Mouse (Mus musculus) hematopoietic stem cell, adult 5-6 weeks (primary cell): Measurements from ENCODE around the gene Slc34a1. TPM values are rescaled to one million over a fixed set of nuclear protein-coding genes. Genes with fewer than 3 reads are reported as not detected.

Source experiments
- ATAC-seq, 2 experiments: fragments of 125-278 bp in 1 of 2; replicated peaks in 1 of 2; 2 replicates each; pipeline ENCODE4 v1.8.0; 2016 to 2017; ENCODE audit warnings: inconsistent platforms in 2 of 2, mild to moderate bottlenecking in 2 of 2, moderate number of reproducible peaks in 2 of 2, low read depth in 1 of 2, moderate TSS enrichment in 1 of 2; ENCODE audit not compliant: low FRiP score in 2 of 2, poor library complexity in 2 of 2, severe bottlenecking in 2 of 2, insufficient read depth in 1 of 2, low TSS enrichment in 1 of 2
- total RNA-seq: library from RNA; stranded (forward); fragments of 172-1452, 232-1000 nt; gene quantifications from 2 replicates; pipeline ENCODE4 v1.2.3, GENCODE M21; 2017

Gene Slc34a1
- not detected in 2 replicates for total RNA-seq

DNA sequence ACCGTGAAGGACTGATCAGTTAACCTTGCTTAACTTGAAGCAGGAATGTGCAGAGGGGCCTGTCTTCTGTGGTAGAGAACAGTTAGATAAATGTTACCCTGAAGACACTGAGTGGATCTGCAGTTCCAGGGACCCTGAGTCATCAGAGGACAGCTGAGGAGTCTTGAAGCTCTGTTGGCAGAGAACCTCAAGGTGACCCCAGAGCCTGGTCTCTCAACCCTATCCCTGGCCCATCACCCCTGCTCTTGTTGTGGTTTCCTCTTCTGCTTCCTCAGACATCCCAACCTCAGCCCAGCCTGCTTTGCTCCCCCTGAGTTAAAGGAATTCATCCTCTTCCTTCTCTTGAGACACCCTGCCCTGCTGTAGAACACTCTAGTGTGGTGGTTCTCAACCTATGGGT, at the start of gene Slc34a1:
Gene Slc34a1, plus strand, starts transcription at position 100 of the 400 bp plus-strand sequence.
- no peak; a peak in 1 of 4 replicates for ATAC-seq

GRCm38 (mm10) chr13:55361145-55361544, 36.8 kb upstream of the Slc34a1 start:
- no peak for ATAC-seq

- peak in 1 of 2 experiments; percentile 23; a peak in 2 of 4 replicates for ATAC-seq
Measured at GRCm38 (mm10) chr13:55361974-55362452, 36.0 kb upstream of the Slc34a1 start.

- ATAC-seq = peak; percentile 99
Measured at GRCm38 (mm10) chr13:55362453-55363060, 35.4 kb upstream of the Slc34a1 start, which contains the start of gene Lman2. Gene Lman2, minus strand, starts transcription at chr13:55362783.

GRCm38 (mm10) chr13:55368401-55368800, 29.6 kb upstream of the Slc34a1 start:
- no peak for ATAC-seq

DNA sequence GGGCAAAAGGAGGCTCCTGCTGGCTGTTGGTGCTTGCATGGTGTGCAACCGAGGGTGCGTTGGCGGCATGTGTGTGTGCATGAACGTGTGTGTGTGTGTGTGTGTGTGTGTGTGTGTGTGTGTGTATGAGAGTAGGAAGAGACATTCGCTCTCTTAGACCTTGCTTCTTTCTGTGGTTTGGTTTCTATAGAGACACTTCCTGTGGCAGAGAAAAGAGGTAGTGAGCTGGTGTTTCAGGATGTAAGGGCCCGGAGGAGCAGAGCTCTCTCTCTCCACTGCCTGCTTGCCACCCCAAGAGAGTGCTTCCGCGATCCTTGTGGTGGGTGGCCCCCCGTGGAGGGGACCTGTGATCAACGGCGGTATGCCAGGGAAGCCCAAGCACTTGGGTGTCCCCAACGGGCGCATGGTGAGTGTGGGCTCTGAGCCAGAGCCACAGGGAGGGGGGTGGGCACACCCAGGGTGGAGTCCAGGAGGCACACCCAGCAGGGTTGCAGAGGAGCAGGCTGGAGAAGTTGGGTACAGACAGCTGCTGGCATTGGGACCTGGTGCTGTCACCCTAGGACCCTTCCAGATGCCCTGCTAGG, 28.4 kb upstream of the Slc34a1 start, which contains the start of gene Rgs14:
Gene Rgs14, plus strand, starts transcription at position 202 of the 584 bp plus-strand sequence.
- peak; percentile 94 to 95 for ATAC-seq

- no peak for ATAC-seq
Measured at GRCm38 (mm10) chr13:55370234-55370633, 27.8 kb upstream of the Slc34a1 start.

GRCm38 (mm10) chr13:55371007-55371681, 26.8 kb upstream of the Slc34a1 start:
- no peak for ATAC-seq

- ATAC-seq = no peak
Measured at GRCm38 (mm10) chr13:55371740-55372139, 26.2 kb upstream of the Slc34a1 start.

DNA sequence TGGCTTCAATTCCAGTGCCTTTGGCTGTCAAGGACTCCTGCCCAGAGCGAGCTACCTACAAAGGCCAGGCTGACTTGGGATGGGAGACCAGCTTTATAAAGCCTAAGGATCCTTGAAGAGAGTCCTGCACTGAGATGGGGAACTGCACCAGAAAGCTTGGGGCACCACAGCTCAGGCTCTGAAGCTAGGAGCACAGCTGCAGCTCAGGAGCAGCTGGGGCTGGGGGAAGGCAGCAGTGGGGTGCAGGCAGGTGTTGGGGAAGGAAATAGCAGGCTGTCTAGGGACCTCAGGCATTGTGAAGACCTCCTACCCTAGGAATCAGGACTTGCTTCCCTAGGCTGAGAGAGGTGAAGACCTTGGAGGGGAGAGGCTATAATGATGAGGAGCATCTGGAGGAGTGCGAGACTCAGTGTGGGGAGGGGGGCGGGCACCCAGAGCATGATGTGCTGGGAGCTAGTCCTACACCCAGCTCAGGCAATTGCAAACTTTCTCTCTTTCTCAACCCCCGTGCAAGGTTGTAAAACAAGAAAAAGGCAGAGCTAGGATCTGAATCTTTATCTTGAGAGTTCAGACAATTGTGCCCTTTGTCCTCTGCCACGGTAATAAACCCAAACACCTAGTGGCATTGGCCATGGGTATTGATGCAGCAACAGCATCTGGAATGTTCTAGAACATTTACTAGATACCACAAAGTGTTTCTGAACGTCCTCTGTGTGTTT, 23.6 kb upstream of the Slc34a1 start:
- ATAC-seq = no peak

GRCm38 (mm10) chr13:55375877-55376276, 22.1 kb upstream of the Slc34a1 start:
- no peak for ATAC-seq

DNA sequence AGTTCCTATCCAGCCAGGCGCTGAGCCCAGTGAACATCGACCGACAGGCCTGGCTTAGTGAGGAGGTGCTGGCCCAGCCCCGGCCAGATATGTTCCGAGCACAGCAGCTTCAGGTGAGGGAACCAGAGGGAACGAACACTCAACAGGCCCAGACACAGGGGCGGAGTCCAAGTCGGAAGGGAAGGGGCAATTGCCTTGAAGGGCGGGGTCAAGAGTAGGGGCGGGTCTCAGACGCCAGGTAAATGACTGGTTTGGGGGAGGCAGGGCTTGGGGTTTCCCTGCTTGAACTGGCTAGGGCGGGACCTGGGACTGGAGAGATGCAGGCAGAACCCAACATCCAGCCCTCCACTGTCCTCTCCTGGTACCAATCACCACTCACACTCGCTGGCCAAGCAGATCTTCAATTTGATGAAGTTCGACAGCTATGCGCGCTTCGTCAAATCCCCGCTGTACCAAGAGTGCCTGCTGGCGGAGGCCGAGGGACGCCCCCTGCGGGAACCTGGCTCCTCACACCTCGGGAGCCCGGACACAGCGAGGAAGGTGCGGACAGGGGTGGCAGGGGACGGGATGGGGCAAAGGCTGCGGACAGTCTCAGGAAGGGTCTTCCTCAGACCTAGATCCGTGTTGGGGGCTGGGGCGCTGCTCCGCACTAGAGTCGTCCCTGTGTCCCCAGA, 18.9 kb upstream of the Slc34a1 start:
- no peak for ATAC-seq

GRCm38 (mm10) chr13:55381790-55382189, 16.2 kb upstream of the Slc34a1 start:
- ATAC-seq = no peak

DNA sequence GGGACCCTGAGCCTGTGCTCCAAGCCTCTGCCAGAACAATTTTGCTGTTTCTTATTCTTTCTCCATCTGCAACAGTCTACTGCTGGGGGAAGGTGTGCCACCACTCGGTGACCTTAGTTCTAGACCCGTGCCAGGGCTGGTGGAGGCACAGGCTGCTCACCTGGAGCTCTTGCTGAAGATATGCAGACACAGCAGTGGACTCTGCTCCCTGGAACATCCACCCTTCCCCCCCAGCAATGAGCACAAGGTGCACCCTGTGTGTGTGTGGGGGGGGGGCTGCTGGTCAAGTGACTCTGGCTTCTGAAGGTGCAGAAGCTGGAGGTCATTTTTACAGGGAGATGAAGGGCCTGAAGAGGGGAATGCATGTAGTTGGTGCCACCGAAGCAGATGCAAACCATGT, 7.3 kb upstream of the Slc34a1 start:
- ATAC-seq = no peak

DNA sequence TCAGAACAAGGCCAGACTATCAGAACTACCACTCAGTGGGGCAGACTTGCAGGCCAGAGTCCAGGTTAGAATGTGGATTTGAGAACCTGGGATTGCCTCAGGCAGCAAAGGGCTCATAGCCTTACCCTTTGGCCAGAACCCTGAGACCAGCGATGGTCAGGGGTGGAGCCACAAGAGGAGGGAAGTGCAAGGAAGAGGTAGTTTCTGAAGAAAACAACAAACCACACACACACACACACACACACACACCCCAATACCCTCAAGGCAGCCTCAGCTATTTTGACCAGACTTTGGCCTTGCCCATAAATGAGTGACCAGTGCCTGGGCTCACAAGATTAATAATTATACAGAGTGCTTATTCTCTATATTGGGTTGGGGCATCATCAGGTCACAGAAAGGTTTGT, 6.4 kb upstream of the Slc34a1 start:
- no peak for ATAC-seq

- no peak for ATAC-seq
Measured at GRCm38 (mm10) chr13:55392933-55393332, 5.1 kb upstream of the Slc34a1 start.

DNA sequence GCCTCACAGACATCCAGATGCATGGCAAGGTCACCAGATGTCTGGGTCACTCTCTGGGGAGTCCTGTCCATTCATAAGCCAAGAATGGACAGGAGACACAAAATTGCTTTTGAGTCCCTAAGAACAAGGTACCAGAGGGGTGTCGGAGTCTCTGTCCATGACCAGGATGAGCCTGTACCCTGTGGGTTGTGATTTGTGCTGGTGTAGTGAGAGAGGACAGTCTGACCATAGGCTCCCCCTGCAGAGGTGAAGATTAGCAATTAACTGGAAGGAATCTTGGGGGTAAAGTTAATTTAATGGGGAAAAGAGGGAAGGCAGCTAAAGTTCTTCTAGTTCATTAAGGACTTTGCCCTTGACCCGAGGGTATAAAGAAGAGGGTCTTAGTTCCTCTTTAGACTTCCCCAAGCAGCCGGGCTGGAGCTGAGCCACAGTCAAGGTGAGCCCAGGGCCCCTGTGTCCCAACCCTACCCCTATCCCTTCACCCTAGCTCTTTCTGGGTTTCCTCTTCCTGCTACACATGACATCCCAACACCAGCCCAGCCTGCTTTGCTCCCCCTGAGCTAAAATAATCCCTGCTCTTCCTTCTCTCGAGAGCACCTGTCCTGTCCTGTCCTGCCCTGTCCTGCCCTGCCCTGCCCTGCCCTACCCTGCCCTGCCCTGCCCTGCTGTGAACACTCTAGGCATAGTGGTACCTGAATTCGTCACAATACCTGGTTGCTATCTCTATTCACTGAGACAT, 1.5 kb downstream of the Slc34a1 start:
- ATAC-seq = peak in 1 of 2 experiments; percentile 25; a peak in 1 of 4 replicates
